Mouse (Mus musculus): ENCODE results near the gene Mfsd13b. TPM values are rescaled to one million over a fixed set of nuclear protein-coding genes. Genes with fewer than 3 reads are reported as not detected.

The Mfsd13b gene
- polyA plus RNA-seq, 2 experiments = 0.04 TPM; not detected in 1

- no peak for ATAC-seq (ENCODE audit: insufficient read depth)
Observed at GRCm38 (mm10) chr7:121011794-121012689, 29.7 kb downstream of the Mfsd13b start.

GRCm38 (mm10) chr7:121014486-121014885 lies 32.2 kb downstream of the Mfsd13b start:
- no peak for DNase-seq (ENCODE audit: low read depth in 3 of 3, low spot score in 3 of 3)
- Histone ChIP-seq H3K27me3 (ENCODE audit: control insufficient read depth, insufficient read depth, low read length) (no peaks in the 10 kb centered on the region), H3K4me3 (ENCODE audit: insufficient read depth in 1 of 2, low read depth in 2 of 2, low read length in 2 of 2) (no peak overlapping the region), H3K4me1 (replicated peaks; ENCODE audit: control insufficient read depth in 2 of 2, insufficient read depth in 2 of 2, low read length in 1 of 2) (no peaks in the 10 kb centered on the region), H3K36me3 (replicated peaks; ENCODE audit: control insufficient read depth, insufficient read depth, low read depth) (no peaks in the 10 kb centered on the region), H3K4me2 (ENCODE audit: low read depth) (no peak overlapping the region), H3K9ac (replicated peaks) (no peak overlapping the region), H3K9me3 (ENCODE audit: control insufficient read depth, low read length) (no peaks in the 10 kb centered on the region), H3K27ac (no peak overlapping the region)
- TF ChIP-seq CTCF (IDR thresholded peaks at IDR 0.05; ENCODE audit: low read depth) = no peak
- TF ChIP-seq EP300 (IDR thresholded peaks at IDR 0.05; ENCODE audit: low read depth) = no peak
- no peak for ATAC-seq (ENCODE audit: insufficient read depth)
- WGBS (ENCODE audit: insufficient replicate concordance) = 73% methylated on average over 10 of the region's 10 CpGs

More at GRCm38 (mm10) chr7:121011794-121012689, 29.7 kb downstream of the Mfsd13b start:
- WGBS (ENCODE audit: insufficient replicate concordance) = 66% methylated on average over 10 of the region's 10 CpGs
- no peaks in the 10 kb centered on the region for H3K36me3 ChIP-seq (replicated peaks; ENCODE audit: control insufficient read depth, insufficient read depth, low read depth)
- DNase-seq (ENCODE audit: low read depth in 3 of 3, low spot score in 3 of 3) = no peak
- no peak overlapping the region for H3K4me3 ChIP-seq (ENCODE audit: insufficient read depth in 1 of 2, low read depth in 2 of 2, low read length in 2 of 2)
- no peak overlapping the region for H3K9ac ChIP-seq (replicated peaks)
- no peaks in the 10 kb centered on the region for H3K27me3 ChIP-seq (ENCODE audit: control insufficient read depth, insufficient read depth, low read length)
- H3K4me1 ChIP-seq (replicated peaks; ENCODE audit: control insufficient read depth in 2 of 2, insufficient read depth in 2 of 2, low read length in 1 of 2) = no peaks in the 10 kb centered on the region
- no peak overlapping the region for H3K27ac ChIP-seq
- H3K9me3 ChIP-seq (ENCODE audit: control insufficient read depth, low read length) = no peaks in the 10 kb centered on the region
- no peak overlapping the region for H3K4me2 ChIP-seq (ENCODE audit: low read depth)
- no peak for TF ChIP-seq EP300 (IDR thresholded peaks at IDR 0.05; ENCODE audit: low read depth)

- no peaks in the 10 kb centered on the region; the same call in 1 of the 2 replicates for H3K27me3 ChIP-seq (ENCODE audit: control insufficient read depth, insufficient read depth, low read length)
- TF ChIP-seq CTCF (IDR thresholded peaks at IDR 0.05; ENCODE audit: low read depth) (no peak), EP300 (IDR thresholded peaks at IDR 0.05; ENCODE audit: low read depth) (no peak)
- no peak for ATAC-seq (ENCODE audit: insufficient read depth)
- H3K9me3 ChIP-seq (ENCODE audit: control insufficient read depth, low read length) = no peaks in the 10 kb centered on the region
- H3K9ac ChIP-seq (replicated peaks) = no peak overlapping the region
- DNase-seq (ENCODE audit: low read depth in 3 of 3, low spot score in 3 of 3) = no peak
- H3K4me3 ChIP-seq (ENCODE audit: insufficient read depth in 1 of 2, low read depth in 2 of 2, low read length in 2 of 2) = no peak overlapping the region
- no peaks in the 10 kb centered on the region for H3K36me3 ChIP-seq (replicated peaks; ENCODE audit: control insufficient read depth, insufficient read depth, low read depth)
- H3K27ac ChIP-seq = no peak overlapping the region
- WGBS (ENCODE audit: insufficient replicate concordance) = 56% methylated on average over 3 of the region's 3 CpGs
- H3K4me2 ChIP-seq (ENCODE audit: low read depth) = no peak overlapping the region
- no peaks in the 10 kb centered on the region for H3K4me1 ChIP-seq (replicated peaks; ENCODE audit: control insufficient read depth in 2 of 2, insufficient read depth in 2 of 2, low read length in 1 of 2)
Observed at GRCm38 (mm10) chr7:121018778-121019177, 36.5 kb downstream of the Mfsd13b start.

GRCm38 (mm10) chr7:121020277-121020676 lies 38.0 kb downstream of the Mfsd13b start:
- DNase-seq (ENCODE audit: low read depth in 3 of 3, low spot score in 3 of 3) = no peak

More at GRCm38 (mm10) chr7:121020277-121020676, 38.0 kb downstream of the Mfsd13b start:
- H3K36me3 ChIP-seq (replicated peaks; ENCODE audit: control insufficient read depth, insufficient read depth, low read depth) = no peaks in the 10 kb centered on the region
- WGBS (ENCODE audit: insufficient replicate concordance) = 42% methylated on average over 8 of the region's 8 CpGs
- no peak for ATAC-seq (ENCODE audit: insufficient read depth)
- peaks cover 5 to 7% of the 10 kb centered on the region in 2 experiments for H3K4me1 ChIP-seq (replicated peaks; ENCODE audit: control insufficient read depth in 2 of 2, insufficient read depth in 2 of 2, low read length in 1 of 2)
- H3K4me2 ChIP-seq (ENCODE audit: low read depth) = no peak overlapping the region
- TF ChIP-seq EP300 (IDR thresholded peaks at IDR 0.05; ENCODE audit: low read depth) (no peak), CTCF (IDR thresholded peaks at IDR 0.05; ENCODE audit: low read depth) (peak; percentile 61)
- no peaks in the 10 kb centered on the region for H3K9me3 ChIP-seq (ENCODE audit: control insufficient read depth, low read length)
- H3K27ac ChIP-seq = no peak overlapping the region
- no peak overlapping the region for H3K4me3 ChIP-seq (ENCODE audit: insufficient read depth in 1 of 2, low read depth in 2 of 2, low read length in 2 of 2)
- no peak overlapping the region for H3K9ac ChIP-seq (replicated peaks)
- no peaks in the 10 kb centered on the region; the same call in 1 of the 2 replicates for H3K27me3 ChIP-seq (ENCODE audit: control insufficient read depth, insufficient read depth, low read length)

Data from liver, embryonic 14.5 days (tissue).